Mouse (Mus musculus) right cerebral cortex, postnatal 36 days (tissue): ENCODE results near the gene Cfap36.

Source experiments
- DNase-seq, 2 experiments: peaks; one replicate each; pipeline ENCODE4 v3.0.0; 2022; ENCODE audit warnings: low spot score in 2 of 2, mixed read lengths in 1 of 2

Cfap36 gene

DNA sequence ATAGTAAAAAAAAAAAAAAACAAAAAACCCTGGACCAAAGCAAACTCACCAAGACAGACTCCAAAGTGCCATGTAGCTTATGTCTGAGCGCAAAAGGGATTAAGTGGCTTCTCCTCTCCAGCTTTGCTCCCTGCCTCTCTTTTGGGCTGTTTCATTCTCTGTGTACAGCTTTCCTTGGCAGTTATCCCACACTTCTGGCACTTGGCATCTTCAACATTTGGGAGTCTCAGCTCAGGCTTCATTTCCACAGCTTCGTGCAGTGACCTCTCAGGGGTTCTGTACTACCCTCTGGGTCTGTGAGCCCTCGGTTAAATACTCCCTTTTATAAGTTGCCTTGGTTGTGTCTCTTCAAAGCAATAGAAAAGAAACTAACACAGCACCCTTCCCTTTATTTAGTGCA is 66.6 kb downstream of the Cfap36 start:
- DNase-seq, result peak in 1 of 2 experiments; percentile 3

DNA sequence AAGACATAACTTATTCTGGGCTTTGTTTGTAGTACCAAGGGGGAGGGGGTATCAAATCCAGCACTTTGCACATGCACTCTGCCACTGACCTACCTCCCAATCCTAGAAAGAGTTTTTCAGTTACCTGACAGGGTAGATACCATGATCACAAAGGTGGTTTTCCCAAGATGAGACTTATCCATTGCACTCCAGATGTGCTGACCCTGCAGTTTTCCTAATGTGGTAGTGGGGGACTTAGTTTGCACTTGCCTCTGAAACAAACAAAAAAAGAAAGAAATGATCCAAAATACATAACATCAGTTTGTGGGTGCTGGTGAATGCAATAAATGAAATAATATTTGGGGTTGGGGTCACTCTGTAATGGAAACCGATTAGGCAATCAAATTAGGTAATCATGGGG is 67.9 kb downstream of the Cfap36 start:
- DNase-seq, result no peak

DNA sequence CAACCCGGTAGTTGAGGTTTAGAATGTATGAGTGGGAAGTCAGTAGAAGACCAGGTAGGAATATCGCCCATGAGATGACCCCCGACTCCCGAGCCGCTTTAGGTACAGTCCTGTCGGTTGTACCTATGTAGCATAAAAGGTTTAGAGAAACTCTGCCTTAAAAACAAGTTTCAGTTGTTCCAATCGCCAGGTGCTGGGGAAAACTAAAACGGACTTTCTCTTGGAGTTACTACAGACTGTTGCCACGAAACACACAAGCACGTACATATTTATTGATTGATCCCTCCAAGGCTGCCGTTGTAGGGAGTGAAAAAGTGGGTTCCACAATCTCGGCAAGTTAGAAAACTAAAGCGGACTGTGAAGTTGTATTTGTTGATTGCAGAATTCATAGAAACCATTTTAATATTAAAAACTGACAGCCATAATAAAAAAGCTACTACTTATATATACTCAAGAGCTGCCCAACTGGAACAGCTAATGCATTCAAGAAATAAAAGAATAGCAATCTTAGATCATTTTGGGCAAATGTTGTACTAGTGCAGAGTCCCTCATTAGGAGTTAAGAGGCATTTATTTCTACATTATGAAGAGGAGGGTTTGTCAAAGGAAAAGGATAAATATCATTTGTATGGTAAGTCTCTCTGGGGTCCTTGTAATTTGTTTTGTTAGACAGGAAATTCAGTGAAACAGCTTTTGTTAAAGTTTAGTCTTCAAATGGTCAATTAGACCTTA is 73.3 kb downstream of the Cfap36 start:
- DNase-seq, result no peak

DNA sequence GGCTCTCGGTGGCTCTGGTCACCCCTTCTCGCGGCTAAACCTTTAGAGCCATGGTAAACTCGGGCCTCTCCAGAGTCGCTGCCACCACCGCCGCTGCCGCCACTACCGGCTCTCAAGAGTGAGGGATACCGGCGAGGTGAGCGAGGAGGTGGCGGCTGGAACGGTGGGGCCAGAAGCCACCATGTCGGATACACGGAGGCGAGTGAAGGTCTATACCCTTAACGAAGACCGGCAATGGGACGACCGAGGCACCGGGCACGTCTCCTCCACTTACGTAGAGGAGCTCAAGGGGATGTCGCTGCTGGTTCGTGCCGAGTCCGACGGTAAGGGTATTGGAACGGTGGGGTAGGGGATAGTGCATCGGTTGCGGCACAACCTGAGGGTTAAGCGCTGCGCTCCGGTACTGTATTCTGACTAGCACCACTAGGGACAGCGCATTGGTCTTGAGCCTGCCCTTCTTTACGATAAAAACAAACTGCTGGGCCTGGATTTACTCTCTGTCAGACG is 74.0 kb downstream of the Cfap36 start:
- peak; percentile 17 to 35 for DNase-seq

DNA sequence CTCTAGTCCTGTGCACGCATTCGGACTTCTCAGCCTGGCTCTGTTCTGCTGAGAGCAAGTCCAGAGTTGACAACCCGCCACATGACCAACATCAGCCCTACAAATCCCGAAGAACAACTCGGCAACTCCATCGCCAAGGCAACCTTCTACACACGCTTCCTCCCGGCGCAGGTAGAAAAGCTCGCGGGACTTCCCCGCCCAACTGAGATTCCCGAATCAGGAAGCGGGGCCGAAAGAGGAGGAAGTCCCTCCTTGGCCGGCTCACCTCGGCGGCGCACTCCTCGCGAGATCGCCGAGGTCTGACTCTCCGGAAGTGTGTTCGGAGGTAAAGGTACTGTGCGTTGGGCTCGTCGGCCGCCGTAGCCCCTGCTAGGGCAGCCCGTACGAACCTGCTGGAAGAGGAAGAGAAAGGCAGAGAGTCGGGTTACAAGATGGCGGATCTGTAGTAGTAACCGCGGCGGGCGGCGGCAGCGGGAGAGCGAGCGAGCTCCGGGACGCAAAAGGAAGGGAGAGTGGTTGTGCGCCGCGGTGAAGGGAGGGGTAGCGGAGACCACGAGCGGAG is 74.6 kb downstream of the Cfap36 start, which contains the start of gene Ppp4r3b:
Gene Ppp4r3b (plus strand): TSS at position 328 of the 562 bp plus-strand sequence.
- peak; percentile 98 to 99 for DNase-seq

DNA sequence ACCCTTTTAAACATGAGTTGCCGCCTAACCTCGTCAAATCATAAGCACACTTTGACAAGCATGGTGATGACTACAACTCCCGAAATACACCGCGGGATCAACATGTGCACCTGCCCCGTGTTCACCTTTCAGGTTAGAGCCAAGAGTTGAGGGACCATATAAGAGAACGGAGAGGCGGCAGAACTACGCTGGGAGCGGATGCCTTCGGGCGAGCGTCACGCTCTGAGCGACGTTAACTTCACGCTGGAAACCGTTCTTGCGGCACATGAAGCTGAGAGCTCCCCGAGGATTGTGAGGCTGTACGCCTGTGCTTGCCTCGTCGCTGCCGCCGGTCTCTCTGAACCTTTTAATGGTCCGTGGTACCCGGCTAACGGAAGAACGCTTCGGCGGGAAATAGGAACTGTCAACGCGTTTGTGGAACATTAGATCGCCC is 75.2 kb downstream of the Cfap36 start:
- DNase-seq, result peak; percentile 55 to 59
